15 mouse cellular contexts compared by ENCODE assay signal in genomic region chr9:123080355-123080754, GRCm38 (mm10). TPM values are rescaled to one million over a fixed set of nuclear protein-coding genes. Genes with fewer than 3 reads are reported as not detected.
"Had no signal": no experiment of that assay in that cellular context is flagged by ENCODE, and none has a peak within 500 bp of the region (broad histone marks: within the 10 kb centered on the region; RNA-seq: fewer than 3 reads in every experiment).

No protein-coding gene starts in this region.

- H3K27me3 ChIP-seq: hindbrain, embryonic 15.5 days; limb, embryonic 13.5 days; midbrain, embryonic 12.5 days; neural tube, embryonic 13.5 days had no signal

- H3K9me3 ChIP-seq: hindbrain, embryonic 15.5 days; limb, embryonic 13.5 days; midbrain, embryonic 12.5 days; neural tube, embryonic 13.5 days had no signal

- H3K9ac ChIP-seq: hindbrain, embryonic 15.5 days; limb, embryonic 13.5 days; liver, embryonic 14.5 days; midbrain, embryonic 12.5 days; neural tube, embryonic 13.5 days had no signal

- H3K4me2 ChIP-seq: hindbrain, embryonic 15.5 days; limb, embryonic 13.5 days; midbrain, embryonic 12.5 days; neural tube, embryonic 13.5 days had no signal

- H3K4me3 ChIP-seq: hindbrain, embryonic 15.5 days; limb, embryonic 13.5 days; midbrain, embryonic 12.5 days; neural tube, embryonic 13.5 days had no signal

- H3K27ac ChIP-seq: hindbrain, embryonic 15.5 days; limb, embryonic 13.5 days; liver, embryonic 14.5 days; midbrain, embryonic 12.5 days; neural tube, embryonic 13.5 days; stomach, postnatal 0 days had no signal

- H3K4me1 ChIP-seq: hindbrain, embryonic 15.5 days; limb, embryonic 13.5 days; midbrain, embryonic 12.5 days; neural tube, embryonic 13.5 days had no signal

- ATAC-seq: intestine, embryonic 16.5 days; midbrain, embryonic 16.5 days had no signal

- DNase-seq: kidney, postnatal 10 days; layer of hippocampus, postnatal 36 days; left cerebral cortex, postnatal 4 days; lung, adult 18-20 months; thymus, adult 18-20 months; thymus, postnatal 14 days had no signal

RNA-seq across cellular contexts. Expression of gene Tgm4, which starts 45.8 kb away (rescaled TPM):
- total RNA-seq: liver, adult 2 months had no signal
- polyA plus RNA-seq: liver, adult 2 months had no signal
